Mouse (Mus musculus): ENCODE measurements around the gene Hmx3. TPM values are rescaled to one million over a fixed set of nuclear protein-coding genes. Genes with fewer than 3 reads are reported as not detected.

Hmx3 gene
- polyA plus RNA-seq, 1 experiment = not detected

DNA sequence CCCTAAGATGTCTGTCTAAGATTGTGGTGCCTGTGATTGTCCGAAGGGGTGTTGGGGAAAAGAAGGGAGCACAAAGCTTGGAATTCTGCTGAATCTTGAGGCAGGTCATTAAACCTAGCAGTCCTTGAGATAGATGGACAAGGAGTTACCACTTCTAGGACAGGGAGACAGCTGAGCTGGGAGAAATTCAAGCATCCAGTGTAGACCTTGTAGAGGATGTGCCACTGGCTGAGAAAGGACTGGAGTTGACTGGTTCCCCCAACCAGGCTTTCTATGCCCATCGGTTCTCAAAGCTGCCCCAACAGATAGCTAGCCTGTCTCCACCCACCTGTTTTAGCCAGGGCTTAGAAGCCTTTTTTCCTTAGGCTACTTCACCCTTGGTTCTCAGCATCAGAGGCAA is 3.8 kb downstream of the Hmx3 start:
- TF ChIP-seq POLR2A (IDR thresholded peaks at IDR 0.05; ENCODE audit: borderline replicate concordance, extremely low read depth, low read depth, low read length) (no peak), CTCF (IDR thresholded peaks at IDR 0.05; ENCODE audit: insufficient read depth, low read length) (no peak)
- peaks cover 6% of the 10 kb centered on the region; the same call in 1 of the 2 replicates for H3K4me1 ChIP-seq (ENCODE audit: control insufficient read depth, insufficient read depth, low read length)
- 2% methylated on average over 2 of the region's 2 CpGs for WGBS
- no peak for DNase-seq
- no peak overlapping the region for H3K4me3 ChIP-seq (replicated peaks; ENCODE audit: extremely low read depth, low read depth, low read length)

DNA sequence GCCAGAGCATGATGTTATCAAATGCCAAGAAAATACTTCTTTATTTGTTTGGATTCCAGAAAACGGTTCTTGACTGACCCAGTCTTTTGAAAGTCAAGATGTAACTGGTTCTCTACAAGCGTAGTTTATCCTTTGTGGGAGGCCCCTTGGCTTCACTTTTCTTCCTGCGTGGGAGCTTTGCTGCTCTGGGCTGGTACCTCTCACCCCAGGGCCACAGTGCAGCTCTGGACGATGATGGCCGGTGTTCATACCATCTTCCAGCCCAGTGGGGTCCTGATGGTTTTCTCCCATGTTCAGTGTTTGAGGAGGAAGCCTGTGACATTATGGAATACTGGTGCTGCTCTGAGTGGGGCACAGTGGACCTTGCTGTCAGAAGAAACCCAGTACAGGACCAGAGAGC is 4.8 kb downstream of the Hmx3 start:
- Histone ChIP-seq H3K4me3 (replicated peaks; ENCODE audit: extremely low read depth, low read depth, low read length) (no peak overlapping the region), H3K4me1 (ENCODE audit: control insufficient read depth, insufficient read depth, low read length) (peaks cover 6% of the 10 kb centered on the region; the same call in 1 of the 2 replicates)
- TF ChIP-seq POLR2A (IDR thresholded peaks at IDR 0.05; ENCODE audit: borderline replicate concordance, extremely low read depth, low read depth, low read length) = no peak
- TF ChIP-seq CTCF (IDR thresholded peaks at IDR 0.05; ENCODE audit: insufficient read depth, low read length) = no peak
- no peak for DNase-seq
- 6% methylated on average over 5 of the region's 5 CpGs for WGBS

DNA sequence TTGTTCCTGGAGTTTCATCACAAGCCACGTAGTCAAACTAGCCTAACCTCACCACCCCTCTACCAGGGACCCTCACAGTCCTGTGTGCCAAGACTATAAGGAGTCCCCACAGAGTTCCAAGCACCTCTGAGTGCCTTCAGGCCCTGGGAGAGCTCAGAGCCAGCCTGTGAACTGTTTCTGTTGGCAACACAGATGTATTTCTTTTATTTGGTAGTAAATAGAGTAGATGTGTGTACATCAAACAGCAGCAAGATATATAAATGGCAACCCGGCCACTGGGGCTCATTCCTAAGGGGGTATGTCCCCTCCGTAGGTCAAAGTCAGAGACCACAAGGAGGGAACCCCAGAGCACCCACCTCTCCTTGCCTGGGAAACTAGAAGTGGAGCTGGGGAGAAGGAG is 5.8 kb downstream of the Hmx3 start, which contains the start of gene Hmx2:
TSS of gene Hmx2 (plus strand) at position 301 of the 400 bp plus-strand sequence.
- DNase-seq = no peak

DNA sequence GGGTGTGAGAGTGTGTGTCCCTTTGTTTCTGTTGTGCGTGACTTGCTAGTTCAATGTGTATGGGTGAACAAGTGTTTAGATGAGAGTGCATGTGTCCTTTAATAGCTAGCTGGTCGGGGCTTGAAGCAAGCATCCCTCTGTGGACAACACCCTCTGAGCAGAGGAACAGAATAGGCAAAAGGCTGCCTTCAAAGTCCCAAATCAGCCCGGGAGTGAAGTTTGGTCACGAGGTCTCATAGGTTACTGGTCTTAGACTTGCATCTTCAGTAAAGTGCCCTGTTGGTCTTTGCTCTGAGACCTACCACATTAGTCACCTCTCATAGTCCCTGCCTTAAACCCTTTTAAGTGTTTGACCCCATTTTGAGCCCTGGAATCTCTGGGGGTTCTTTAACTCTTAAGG is 8.8 kb downstream of the Hmx3 start:
- Histone ChIP-seq H3K4me3 (replicated peaks; ENCODE audit: extremely low read depth, low read depth, low read length) (no peak overlapping the region), H3K4me1 (ENCODE audit: control insufficient read depth, insufficient read depth, low read length) (peaks cover 12% of the 10 kb centered on the region)
- DNase-seq = no peak
- TF ChIP-seq POLR2A (IDR thresholded peaks at IDR 0.05; ENCODE audit: borderline replicate concordance, extremely low read depth, low read depth, low read length) = no peak
- TF ChIP-seq CTCF (IDR thresholded peaks at IDR 0.05; ENCODE audit: insufficient read depth, low read length) = no peak
- whole genome bisulfite sequencing = 7% methylated on average over 4 of the region's 4 CpGs

More for the DNA sequence above, 5.8 kb downstream of the Hmx3 start, which contains the start of gene Hmx2:
- TF ChIP-seq POLR2A (IDR thresholded peaks at IDR 0.05; ENCODE audit: borderline replicate concordance, extremely low read depth, low read depth, low read length) = no peak
- no peak for TF ChIP-seq CTCF (IDR thresholded peaks at IDR 0.05; ENCODE audit: insufficient read depth, low read length)
- Histone ChIP-seq H3K4me1 (ENCODE audit: control insufficient read depth, insufficient read depth, low read length) (peaks cover 4% of the 10 kb centered on the region; the same call in 1 of the 2 replicates), H3K4me3 (replicated peaks; ENCODE audit: extremely low read depth, low read depth, low read length) (no peak within 1 kb of the TSS)
- WGBS = 9% methylated on average over 3 of the region's 3 CpGs

DNA sequence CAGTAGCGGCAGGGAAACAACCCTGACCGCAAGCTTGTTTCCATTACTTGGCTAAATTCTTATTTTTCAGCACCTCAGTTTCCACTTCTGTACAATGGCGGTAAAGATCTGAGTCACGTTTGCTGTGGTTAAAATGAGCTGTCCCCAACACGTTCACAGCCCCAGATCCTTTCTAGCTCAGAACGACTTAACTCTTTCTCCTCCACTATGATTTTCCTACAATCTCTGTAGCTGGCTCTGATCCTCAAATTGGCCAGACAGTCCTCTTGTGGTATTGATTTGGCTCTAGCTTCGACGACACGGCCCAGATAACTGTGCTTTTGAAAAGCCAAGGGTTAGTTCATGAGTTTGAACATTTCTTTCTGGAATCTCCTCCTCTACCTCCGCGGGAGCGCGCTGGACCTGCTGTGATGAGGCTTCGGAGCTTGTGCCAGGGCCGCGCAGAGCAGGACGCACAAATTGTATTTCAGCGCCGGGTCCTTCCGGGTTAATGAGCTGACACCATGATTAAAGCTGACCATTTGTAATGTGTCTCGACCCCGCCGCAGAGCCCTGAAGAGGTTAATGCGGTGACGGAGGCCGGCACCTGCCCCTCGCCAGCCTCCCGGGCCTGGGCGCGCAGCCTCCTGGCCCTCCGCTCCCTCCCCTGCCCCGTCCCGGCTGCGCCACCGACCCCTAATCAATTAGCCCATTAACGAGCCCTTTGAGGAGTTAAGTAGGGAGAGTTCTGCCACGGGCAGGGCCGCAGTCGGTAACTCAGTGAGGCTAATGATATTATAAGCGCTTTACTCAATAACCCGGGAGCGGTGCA is 9.5 kb downstream of the Hmx3 start:
- no peak for DNase-seq
- TF ChIP-seq POLR2A (IDR thresholded peaks at IDR 0.05; ENCODE audit: borderline replicate concordance, extremely low read depth, low read depth, low read length) = no peak
- no peak for TF ChIP-seq CTCF (IDR thresholded peaks at IDR 0.05; ENCODE audit: insufficient read depth, low read length)
- WGBS = 3% methylated on average over 42 of the region's 42 CpGs
- Histone ChIP-seq H3K4me1 (ENCODE audit: control insufficient read depth, insufficient read depth, low read length) (peaks cover 12% of the 10 kb centered on the region), H3K4me3 (replicated peaks; ENCODE audit: extremely low read depth, low read depth, low read length) (no peak overlapping the region)

DNA sequence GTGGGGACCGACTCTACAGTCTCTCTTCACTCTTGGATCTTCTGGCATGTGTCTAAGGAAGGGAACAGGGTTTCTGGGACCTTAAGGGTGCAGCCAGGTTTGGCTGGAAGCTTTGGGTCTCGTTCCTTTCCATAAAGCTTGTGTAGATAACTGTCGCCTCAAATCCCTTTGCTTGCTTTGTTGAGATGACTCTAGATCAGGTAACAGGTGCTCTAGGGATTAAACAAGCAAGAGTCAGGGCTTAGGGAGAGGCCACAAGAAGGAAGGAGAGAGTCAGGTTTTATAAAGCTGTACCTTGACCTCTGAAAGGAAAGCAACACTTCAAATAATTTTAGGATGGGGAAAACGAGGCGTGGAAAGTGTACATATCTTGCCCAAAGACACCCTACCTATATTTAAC is 10.1 kb downstream of the Hmx3 start:
- WGBS = 6% methylated on average over 5 of the region's 5 CpGs
- Histone ChIP-seq H3K4me3 (replicated peaks; ENCODE audit: extremely low read depth, low read depth, low read length) (no peak overlapping the region), H3K4me1 (ENCODE audit: control insufficient read depth, insufficient read depth, low read length) (peaks cover 12% of the 10 kb centered on the region)
- no peak for DNase-seq
- no peak for TF ChIP-seq POLR2A (IDR thresholded peaks at IDR 0.05; ENCODE audit: borderline replicate concordance, extremely low read depth, low read depth, low read length)
- no peak for TF ChIP-seq CTCF (IDR thresholded peaks at IDR 0.05; ENCODE audit: insufficient read depth, low read length)

DNA sequence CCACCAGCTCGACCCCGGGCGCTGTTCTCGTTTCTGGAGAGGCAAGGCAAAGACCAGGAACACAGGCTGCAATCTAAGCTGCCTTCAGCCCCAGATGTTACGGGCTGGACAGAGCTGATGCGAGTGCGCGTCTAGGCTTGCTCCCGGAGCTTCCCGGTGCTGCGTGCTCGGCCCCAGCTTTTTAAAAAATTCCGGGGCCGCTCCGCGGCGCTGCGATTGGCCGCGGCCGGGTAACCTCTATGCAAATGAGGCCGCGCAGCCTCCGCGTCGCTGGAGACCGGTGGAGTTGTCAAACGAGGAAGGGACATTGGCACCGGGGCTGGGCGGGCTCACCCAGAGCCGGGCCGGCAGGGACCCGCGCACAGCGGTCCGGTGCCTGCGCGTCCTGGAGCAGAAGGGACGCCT is 11.1 kb downstream of the Hmx3 start:
- WGBS = under 1% methylated on average over 39 of the region's 39 CpGs
- no peak overlapping the region for H3K4me3 ChIP-seq (replicated peaks; ENCODE audit: extremely low read depth, low read depth, low read length)
- TF ChIP-seq CTCF (IDR thresholded peaks at IDR 0.05; ENCODE audit: insufficient read depth, low read length) = no peak
- TF ChIP-seq POLR2A (IDR thresholded peaks at IDR 0.05; ENCODE audit: borderline replicate concordance, extremely low read depth, low read depth, low read length) = no peak
- peak; percentile 47 for DNase-seq
- H3K4me1 ChIP-seq (ENCODE audit: control insufficient read depth, insufficient read depth, low read length) = peaks cover 12% of the 10 kb centered on the region

DNA sequence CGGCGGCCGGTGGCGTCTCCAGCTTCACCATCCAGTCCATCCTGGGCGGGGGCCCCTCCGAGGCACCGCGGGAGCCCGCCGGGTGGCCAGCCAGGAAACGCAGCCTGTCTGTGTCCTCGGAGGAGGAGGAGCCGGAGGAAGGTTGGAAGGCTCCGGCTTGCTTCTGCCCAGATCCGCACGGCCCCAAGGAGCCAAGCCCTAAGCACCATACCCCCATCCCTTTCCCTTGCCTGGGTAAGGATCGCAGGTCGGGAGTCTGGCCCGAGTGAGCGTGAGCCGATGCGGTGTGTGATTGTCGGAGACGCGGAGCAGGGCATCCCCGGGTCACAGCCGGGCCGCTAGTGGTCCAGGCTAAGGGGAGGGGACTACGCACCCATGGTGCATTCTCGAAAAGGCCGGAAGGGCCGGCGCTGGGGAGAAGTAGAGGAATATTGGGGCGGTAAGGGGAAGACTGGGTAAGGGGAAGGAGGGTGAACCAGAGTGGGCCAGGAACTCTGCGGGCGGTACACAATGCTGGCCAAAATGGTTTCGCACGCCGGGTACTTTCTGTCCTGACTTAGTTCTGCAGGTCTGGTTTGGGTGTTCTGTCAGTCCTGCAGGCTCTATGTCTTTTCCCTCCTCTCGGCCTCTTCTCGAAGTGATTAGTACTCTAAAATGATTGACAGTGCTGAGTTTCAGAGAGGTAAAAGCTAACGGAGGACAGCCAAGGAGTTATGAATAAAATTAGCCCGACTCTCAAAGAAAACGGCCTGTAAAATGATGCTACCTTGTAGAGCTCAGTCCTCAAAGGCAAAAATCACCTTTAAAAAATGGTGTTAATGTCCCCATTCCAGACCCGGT is 11.9 kb downstream of the Hmx3 start:
- Histone ChIP-seq H3K4me1 (ENCODE audit: control insufficient read depth, insufficient read depth, low read length) (peaks cover 12% of the 10 kb centered on the region), H3K4me3 (replicated peaks; ENCODE audit: extremely low read depth, low read depth, low read length) (peak overlapping the region; percentile 1)
- 3% methylated on average over 45 of the region's 45 CpGs for WGBS
- DNase-seq = no peak
- TF ChIP-seq CTCF (IDR thresholded peaks at IDR 0.05; ENCODE audit: insufficient read depth, low read length) = no peak
- no peak for TF ChIP-seq POLR2A (IDR thresholded peaks at IDR 0.05; ENCODE audit: borderline replicate concordance, extremely low read depth, low read depth, low read length)

DNA sequence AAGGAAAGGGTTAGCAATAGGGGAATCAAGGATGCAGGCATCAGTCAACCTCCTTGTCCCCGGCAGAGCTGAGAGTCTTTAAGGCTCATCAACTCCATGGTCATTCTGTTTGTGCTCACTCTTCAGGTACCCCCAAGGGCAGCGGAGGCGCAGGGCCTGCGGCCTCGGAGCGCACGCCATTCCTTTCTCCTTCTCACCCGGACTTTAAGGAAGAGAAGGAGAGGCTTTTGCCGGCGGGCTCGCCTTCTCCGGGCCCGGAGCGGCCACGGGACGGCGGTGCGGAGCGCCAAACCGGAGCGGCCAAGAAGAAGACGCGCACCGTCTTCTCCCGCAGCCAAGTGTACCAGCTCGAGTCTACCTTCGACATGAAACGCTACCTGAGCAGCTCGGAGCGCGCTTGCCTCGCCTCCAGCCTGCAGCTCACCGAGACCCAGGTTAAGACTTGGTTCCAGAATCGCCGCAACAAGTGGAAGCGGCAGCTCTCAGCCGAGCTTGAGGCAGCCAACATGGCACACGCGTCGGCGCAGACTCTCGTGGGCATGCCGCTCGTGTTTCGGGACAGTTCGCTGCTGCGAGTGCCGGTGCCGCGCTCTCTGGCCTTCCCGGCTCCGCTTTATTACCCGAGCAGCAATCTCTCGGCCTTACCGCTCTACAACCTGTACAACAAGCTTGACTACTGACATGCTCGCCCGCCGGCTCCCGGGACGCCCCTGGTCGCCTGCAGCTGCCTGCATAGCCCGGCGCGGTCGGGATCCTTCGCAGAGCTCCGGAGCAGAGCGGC is 12.8 kb downstream of the Hmx3 start:
- TF ChIP-seq CTCF (IDR thresholded peaks at IDR 0.05; ENCODE audit: insufficient read depth, low read length) (no peak), POLR2A (IDR thresholded peaks at IDR 0.05; ENCODE audit: borderline replicate concordance, extremely low read depth, low read depth, low read length) (no peak)
- Histone ChIP-seq H3K4me3 (replicated peaks; ENCODE audit: extremely low read depth, low read depth, low read length) (no peak overlapping the region), H3K4me1 (ENCODE audit: control insufficient read depth, insufficient read depth, low read length) (peaks cover 12% of the 10 kb centered on the region)
- DNase-seq = peak; percentile 48
- 2% methylated on average over 68 of the region's 68 CpGs for WGBS

All from lung, adult 2 months (tissue).